Mouse (Mus musculus) adrenal gland, postnatal 36 days (tissue): ENCODE measurements at regions not wholly inside any gene's neighbourhood (a gene's known extent, or its start where the extent isn't known, plus 50 kb on each side); places are given as distances from the start of the nearest gene placed in this dataset.
A peak's percentile ranks its signal among the peaks of the same experiment; 100 is the strongest.

Experiments
- DNase-seq, 2 experiments: peaks; one replicate each; pipeline ENCODE4 v3.0.0; 2021; ENCODE audit warnings: mixed read lengths in 1 of 2

DNA sequence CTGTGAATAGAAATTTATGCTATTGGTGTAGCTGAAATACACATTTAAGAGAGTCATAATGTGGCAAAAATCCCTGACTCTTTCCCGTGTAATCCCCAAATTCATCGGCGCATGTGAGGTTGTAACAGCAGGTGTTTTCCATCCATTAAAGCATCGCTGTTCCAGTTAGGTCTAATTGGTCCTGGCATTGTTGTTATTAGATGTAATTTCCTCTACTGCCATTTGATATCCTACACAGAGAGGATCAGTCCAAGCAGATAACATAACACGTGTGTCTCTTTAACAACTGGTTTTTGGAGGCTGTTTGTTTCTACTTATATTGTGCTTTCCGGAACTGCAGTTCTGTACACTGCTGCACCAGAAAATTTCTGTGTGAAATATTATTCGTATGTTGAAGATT, 101.8 kb downstream of the Vgll3 start:
- DNase-seq: no peak

DNA sequence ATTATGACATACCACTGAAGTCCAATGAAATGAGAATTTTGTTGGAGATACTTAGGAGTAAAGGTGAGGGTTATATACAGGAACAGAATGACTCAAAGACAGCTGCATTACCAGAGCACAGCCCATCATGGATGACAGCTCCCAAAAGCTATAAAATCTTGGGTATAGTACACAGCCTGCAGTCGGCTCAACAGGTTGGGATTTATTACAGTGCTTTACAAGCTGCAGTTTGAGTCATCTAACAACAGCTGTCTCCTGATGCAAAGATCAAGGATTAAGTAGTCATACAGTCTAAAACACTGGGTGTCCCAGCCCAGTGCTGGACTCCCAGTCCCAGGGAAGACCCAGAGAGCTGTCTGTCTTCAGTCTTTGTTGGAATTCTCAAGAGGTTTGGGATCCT, 110.9 kb downstream of the Vgll3 start:
- no peak for DNase-seq

DNA sequence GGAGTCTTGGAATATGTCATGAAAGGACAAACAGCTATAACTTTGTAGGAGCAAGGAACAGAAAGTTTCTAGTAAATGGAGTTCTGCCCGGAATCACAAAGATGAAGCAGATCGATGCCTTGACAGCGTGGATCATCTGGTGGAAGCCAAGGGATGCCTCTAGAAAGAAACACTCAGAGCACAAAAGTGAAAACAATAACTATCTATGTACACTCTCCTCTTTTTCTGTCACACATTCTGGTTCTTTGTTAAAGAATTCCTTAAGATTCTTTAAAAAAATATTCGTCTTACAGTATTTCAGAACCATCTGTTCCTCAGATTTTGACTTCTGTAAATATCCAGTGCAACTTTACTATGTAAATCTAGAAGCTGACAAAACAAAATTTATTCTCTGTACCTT, 148.8 kb downstream of the Vgll3 start:
- DNase-seq: no peak

DNA sequence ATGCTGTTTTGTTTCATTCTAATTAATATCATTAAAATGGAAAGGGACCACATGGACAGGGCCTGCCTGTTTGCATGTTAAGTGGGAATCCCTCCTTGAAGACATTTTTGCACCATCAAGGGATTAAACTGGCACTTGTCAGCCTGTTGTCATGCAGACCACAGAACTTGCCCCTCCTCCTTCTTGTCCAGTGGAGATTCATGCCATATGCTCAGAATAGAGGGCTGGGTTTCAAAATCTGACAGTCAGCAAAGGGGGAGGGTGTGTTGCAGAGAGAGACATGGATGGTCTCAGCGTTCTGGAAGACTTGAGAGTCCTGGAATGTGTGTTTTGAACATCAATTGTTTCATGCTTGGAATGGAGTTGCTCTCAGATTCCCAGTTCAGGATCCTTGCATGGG, 149.2 kb downstream of the Vgll3 start:
- DNase-seq: no peak

DNA sequence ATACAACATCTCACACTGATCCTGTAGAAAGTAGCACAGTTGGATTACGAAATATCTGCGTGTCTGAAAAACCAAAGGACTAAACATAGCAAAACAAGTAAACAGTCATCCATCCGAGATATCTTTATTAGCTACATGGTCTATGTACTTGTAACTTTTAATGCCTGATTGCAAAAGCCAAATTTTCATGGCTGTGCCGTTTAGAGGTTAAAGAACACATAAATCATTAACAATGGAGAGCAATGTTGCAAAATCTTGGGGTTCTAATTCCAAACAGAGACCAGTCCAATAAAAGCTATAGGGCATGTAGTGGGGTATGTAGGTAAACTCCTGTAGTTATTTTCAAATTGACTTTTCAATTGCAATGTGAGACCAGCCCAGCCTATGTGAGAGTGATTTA, 162.0 kb downstream of the Vgll3 start:
- DNase-seq: no peak

DNA sequence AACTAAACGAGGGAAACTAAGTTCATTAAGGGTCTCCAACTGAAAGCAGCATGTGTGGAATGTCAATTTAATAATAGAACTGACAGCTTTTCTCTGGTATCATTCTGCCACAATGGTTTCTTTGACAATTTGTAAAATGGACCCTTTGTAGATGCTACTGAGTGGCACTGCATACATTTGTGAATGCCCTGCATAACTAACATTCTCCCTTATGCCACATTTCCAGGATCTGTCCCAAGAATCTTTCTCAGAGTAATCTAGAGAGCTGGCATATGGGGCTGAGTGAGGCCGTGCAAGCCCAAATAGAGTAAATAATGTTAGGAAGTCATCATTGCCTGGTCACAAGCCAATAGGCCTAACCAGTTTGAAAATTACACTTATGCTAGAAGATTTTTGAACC, 172.1 kb downstream of the Vgll3 start:
- DNase-seq: no peak

DNA sequence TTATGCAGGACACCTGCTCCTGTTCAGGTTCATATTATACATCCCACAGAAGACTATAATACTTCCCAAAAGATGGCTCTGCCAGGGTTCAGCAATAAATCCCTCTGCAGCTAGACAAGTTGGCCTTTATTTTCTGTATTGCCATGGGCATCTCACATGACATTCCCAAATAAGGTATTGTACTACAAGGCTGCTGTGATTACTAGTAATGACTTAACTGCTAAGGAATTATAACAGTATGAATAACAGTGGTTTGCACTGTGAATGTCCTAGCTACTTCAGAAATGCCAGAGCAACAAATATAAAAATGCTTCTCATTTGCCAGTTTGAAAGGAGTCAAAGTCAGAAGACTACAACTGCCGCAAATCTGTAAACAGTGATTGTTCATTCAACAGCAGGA, 184.3 kb downstream of the Vgll3 start:
- no peak for DNase-seq

DNA sequence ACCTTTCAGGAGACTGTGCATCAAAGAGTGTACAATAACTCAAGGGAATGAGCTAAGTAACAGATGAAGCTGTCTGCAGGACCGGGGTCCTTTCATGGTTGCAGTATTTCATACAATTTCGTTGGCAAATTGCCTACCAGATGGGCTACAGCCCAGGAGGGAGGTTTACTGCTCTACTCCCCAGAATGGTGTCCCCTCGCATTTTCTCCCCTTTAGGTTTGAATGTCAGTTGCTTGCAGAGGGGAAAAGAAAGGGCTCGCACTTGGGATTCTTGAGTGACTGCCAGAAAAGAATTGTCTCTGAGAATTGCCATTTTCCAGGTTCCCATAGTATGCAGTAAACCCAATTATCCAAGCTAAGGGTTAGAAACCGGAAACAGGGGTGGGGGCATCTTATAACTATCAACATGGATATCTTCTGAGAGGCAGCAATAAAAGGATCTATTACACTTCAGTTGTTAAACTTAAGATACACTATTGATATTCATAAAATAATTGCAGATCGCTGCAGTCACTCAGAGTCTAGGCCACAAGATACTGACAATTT, 185.7 kb downstream of the Vgll3 start:
- DNase-seq: no peak

DNA sequence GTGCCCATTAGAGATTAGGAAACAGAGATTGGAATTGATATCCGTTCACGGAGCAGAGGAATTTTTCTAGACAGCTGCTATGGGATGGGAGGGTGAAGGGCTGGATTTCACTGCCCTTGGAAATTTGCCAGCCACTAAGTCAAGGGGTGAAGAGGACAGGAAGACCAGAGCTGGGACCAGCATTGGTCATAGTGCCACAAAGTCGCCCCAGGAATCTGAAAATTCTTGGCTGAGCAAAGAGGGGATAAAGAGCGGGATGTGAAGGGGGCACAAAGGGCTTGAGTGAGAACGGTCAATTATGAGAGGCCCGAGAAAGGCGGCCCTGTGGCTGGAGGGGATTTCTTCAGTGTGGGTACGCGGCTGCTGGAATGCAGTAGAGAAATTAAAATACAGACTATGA, 189.6 kb downstream of the Vgll3 start:
- no peak for DNase-seq

DNA sequence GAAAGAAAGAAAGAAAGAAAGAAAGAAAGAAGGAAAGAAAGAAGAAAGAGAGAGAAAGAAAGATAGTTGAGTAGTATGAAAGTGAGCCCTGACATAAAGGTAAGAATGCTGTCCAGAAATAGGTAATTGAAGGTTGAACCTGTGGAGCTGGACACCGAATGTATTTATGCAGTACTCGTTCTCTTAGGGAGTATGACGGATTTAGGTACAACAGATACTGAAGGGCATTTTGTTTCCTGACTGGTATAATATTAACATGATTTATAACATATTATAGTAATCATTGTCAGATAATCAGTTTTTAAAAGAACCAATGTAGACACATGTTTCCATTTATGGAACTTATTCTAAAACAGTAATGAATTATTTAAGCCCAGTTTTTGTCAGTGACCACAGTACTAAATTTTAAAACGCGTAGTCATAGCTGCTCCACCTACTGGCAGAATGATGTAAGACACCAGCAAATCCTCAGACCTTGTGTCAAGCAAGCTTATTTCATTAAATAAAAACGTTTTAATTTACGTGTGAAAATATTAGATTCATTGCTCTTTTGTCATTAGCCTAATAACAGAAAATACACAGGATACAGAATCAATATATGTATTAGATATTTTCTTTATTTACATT, 191.0 kb downstream of the Vgll3 start:
- peak; percentile 7 to 44 for DNase-seq

DNA sequence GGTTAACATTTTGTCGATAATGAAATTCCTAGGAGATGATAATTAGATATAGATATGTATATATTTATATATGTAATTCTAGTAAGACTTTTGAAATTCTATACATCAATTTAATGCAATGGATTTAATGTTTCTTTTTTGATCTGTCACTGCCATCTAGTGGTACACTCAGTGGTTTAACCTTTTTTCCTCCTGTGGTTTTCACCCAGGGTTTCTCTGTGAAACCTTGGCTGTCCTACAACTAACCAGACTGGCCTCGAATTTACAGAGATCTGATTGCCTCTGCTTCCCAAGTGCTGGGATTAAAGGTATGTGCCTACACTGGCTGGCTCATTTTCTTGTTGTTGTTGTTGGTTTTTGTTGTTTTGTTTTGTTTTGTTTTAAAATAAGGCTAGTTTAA, 198.6 kb downstream of the Vgll3 start:
- DNase-seq: no peak

DNA sequence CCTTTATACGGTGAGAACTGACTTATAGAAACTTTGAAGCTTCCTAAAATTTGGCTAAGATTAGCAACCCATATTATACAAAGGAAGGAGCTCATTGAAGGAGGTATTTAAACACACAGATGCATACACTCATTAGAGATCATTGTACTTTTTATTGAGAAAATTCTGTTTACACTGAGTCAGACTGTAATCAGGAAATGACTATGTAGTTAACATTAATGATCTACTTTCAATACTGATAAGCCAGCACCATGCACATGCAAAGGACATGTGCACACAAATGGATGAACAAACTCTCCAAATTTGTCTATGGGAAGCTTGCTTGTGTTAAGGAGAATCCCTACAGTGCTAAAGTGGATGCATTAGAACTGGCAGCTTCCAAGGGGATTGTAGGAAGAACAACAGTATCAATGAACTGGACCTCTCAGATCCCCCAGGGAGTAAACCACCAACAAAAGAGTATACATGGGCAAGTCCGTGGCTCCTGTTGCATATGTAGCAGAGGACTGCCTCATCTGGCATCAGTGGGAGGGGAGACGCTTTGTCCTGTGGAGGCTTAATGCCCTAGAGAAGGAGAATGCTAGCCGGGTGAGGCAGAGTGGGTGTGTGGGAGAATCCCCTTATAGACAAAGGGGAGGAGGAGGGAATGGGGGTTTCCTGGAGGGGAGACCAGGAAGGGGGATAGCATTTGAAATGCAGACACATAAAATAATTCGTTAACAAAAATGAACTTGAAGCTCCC, 200.0 kb downstream of the Vgll3 start:
- DNase-seq: no peak

DNA sequence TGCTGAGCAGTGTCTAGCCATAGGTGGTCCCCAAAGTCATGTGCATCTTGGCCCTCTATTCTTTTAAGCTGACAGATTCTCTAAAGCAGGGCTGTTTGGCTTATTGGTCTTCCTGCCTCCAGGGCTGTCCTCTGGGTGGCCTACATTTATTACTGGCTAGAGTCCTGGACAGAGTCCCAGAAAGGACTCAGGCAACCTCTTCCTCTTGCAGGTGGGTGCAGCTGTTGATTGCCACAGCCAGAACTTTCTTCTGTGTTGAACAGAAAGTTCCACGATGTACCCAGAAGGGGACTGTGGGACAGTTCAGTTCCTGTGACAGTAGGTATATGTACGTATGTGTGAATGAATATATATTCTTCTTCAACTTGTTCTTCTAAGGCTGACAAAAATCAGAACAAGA, 202.0 kb downstream of the Vgll3 start:
- no peak for DNase-seq

DNA sequence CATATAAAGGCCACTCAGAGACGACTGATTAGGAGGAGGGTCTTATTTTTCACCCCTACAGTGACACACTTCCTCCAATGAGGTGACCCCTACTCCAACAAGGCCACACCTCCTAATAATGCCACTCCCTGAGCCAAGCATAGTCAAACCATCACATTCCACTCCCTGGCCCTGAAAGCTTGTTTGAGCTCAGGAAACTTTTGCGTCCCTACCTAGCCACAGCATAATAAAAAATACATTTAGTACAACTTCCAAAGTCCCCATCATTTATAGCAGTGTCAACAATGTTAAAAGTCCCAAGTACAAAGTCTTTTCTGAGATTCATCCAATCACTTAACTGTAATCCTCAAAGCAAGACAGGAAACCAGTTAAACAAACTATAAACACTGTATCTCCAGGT, 208.3 kb downstream of the Vgll3 start:
- DNase-seq: no peak
